Mouse (Mus musculus) thymus, adult 18-20 months (tissue): ENCODE data around the gene Rnd1.
A peak's percentile ranks its signal among the peaks of the same experiment; 100 is the strongest.

Experiments used
- DNase-seq, 2 experiments: peaks; one replicate each; pipeline ENCODE4 v3.0.0; 2022; ENCODE audit warnings: mixed read lengths in 2 of 2

Rnd1 gene

GRCm38 (mm10) chr15:98636517-98636916, 40.7 kb downstream of the Rnd1 start:
- no peak for DNase-seq

DNA sequence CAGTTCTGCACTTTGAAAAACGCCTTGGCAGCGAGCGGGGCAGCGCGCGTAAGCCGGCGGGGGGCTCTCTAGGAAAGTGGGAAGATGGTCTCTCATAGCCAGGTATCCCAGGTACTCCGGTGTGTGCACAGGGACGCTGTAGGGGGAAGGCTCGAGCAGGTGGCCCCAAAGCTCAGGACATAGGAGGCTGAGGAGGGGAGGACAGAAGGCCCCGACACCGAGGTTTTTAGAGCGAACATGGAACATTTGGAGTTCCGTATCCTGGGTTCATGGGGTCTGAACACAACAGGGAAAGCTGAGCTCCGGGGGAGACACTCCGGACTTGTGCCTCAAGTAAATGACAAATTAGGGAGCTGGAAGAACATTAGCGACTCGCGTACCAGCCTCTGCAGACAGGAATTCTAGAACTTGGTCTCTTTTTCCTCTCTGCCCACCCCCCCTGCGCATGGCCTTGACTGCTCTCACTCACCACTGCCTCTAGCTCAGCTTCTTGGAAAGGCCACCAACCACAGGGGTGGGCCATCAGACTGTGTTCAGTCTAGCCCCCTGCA, 41.9 kb downstream of the Rnd1 start:
- DNase-seq: no peak

GRCm38 (mm10) chr15:98634541-98635081, 42.6 kb downstream of the Rnd1 start:
- DNase-seq: peak; percentile 75 to 79

DNA sequence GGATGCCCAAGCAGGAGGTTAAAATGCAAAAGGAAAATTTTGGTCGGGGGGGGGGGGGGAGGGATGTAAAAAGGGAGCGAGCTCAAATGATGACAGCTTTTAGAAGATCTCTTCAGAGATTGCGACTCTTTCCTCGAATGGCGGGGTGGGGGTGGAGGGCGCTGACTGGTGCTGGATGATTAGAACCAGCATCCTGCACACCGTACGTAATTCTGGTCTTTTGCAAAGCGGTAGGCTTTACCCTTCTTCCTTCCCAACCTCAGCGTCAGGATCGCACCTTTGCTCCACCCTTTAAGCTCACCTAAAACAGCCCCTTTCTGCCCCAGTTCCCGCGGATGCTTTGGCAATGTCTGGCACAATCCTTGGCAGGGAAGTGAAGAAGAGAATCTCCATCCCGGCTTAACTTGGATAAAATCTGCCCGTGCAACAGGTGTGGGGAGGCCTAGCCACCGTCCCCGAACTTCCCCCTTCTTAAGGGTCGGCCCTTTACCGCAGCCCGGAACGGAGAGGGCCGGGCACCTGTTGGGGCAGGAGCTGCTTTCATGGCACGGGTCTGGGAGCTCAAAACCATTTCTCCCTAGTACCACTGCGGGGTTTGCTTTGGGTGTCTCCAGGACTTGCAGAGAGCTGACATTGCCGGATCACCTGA, 43.3 kb downstream of the Rnd1 start:
- no peak for DNase-seq

DNA sequence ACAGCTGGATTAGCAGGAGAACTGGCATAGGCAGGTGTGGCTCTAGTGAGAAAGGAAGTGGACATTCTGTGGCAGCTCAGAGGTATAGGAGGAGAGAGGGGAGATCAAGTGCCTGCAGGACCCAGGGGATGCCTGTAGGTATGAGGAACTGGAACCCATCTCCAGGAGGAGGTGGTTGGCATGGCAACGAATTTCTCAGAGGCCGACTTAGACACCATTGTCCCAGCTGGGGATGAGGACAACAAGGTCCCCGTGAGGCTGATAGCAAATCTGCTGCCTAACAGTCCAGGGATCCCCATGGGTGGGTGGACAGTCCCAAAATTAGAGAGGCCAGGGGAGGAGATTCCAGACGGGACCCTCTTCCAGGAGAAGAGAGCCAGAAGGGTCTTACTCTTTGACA, 44.3 kb downstream of the Rnd1 start:
- DNase-seq: no peak

DNA sequence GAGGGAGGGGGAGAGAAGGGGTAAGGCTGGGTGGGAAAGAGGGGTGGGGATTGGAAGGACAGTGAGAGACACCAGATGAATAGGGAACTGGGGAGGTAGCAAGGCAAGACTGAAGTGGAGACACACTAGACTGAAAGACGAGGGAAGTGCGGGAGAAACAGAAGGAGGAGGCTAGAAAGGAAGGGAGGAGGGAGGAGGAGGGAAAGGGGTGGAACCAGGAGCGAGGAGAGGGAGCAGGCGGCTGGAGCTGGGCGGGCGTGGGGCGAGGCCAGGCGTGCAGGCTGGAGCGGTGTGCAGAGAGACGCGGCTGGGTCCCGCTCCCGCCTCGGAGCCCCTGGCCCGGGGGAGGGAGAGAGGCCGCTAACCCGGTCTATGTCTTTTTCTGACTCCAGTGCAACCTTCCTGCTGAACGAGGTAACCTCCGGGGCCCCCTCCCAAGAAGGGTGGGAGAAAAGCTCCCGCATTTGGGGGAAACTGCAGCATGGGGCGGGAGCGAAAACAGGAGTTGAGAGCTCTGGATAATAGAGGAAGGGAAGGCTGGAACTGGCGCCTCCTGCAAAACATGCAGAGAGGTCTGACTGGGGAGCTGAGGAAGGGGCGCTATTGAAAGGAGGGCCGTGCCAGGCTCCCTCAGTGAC, 45.0 kb downstream of the Rnd1 start:
- DNase-seq: no peak

- peak; percentile 58 to 60 for DNase-seq
Observed at GRCm38 (mm10) chr15:98631493-98631892, 45.8 kb downstream of the Rnd1 start.

DNA sequence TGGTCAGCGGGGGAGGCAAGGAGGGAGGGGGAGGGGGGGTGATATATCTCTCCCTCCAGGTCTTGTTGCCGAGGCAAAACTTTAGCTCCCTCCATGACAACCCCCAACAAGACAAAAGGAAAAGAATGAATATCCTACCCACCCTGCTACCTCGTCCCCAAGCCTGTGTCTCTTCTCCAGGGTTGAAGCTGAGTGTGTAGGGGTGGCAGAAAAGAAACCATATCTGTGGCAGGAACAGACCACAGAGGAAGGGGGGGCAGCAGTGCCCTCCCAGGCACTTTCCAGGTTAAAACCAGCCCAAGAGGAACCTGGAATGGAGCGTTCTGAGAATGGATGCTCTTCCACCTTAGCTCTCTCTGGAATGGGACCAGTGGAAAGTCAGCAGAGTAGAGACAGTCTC, 46.7 kb downstream of the Rnd1 start, which contains the start of gene Cacnb3:
Cacnb3 (plus strand) TSS at position 301 of the 400 bp plus-strand sequence.
- DNase-seq: no peak

DNA sequence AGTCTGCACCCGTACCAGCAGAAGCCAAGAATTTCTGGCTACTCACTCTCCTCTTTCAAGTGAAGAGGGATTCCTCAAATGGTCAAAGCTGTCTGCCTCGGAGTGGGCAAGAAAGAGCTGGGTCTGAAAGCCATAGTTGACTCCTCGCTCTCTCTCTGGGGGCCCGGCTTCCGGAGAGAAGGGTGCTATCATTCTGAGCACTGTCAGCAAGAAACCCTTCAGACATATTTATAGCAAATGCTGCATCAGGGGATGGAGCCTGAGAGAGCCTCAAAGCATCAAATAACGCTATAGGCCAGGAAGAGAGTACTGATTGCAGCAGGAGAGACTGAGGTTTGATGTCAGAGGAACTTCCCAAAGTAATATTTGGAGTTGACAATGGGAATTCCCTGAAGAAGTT, 47.8 kb downstream of the Rnd1 start:
- DNase-seq: no peak

DNA sequence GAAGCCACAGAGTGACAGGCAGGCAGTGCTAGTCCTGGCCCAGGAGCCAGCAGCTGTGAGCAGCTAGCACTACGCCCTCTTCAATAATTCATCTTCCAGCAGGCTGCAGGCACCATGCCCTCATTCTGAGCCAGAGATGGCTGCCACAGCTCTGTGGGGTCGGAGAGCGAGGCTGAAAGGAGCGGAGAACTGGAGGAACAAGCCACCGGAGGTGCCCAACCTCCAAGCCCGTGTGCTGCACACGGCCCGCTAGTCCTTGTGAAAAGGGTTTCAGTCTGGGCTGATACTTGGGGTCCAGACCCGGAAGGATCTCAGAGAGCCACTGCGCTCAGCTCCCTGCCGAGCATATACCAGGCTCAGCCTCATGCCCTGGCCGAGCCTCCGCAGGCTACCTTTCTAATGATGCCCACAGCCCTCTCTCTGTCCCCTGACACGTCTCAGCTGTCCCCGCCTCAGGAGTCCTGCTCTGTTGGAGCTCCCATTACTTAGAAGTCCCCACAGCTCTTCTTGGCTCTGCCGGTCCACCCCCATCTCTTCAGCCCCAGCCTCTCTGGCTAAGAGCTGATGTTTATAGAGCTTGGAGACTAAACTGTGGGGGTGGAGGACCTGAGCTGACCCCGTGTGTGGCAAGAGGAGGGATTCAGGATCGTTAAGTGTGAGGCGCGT, 48.5 kb downstream of the Rnd1 start:
- DNase-seq: no peak

GRCm38 (mm10) chr15:98626487-98627212, 50.6 kb downstream of the Rnd1 start:
- DNase-seq: no peak

DNA sequence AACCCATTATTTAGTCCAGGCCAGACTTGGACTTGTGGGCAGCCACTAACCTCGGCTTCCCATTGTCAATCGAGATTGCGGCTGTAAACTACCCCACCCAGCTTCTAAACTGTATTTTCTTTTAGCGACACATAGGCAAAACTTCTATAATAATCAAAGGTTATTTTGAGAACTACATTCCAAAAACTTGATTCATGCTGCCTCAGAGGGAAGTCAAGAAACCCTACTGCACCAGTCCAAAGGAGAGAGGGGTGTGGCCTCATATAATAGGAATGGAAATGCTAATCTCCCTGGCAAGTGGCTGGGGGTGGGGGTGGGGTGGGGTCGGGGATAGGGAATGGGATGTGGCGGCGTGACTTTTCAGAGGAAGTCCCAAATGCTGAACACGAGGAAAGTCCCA, 51.2 kb downstream of the Rnd1 start:
- no peak for DNase-seq

GRCm38 (mm10) chr15:98623361-98623821, 53.9 kb downstream of the Rnd1 start:
- DNase-seq: no peak

GRCm38 (mm10) chr15:98622721-98623120, 54.5 kb downstream of the Rnd1 start:
- no peak for DNase-seq

- no peak for DNase-seq
Observed at GRCm38 (mm10) chr15:98622199-98622598, 55.1 kb downstream of the Rnd1 start.

DNA sequence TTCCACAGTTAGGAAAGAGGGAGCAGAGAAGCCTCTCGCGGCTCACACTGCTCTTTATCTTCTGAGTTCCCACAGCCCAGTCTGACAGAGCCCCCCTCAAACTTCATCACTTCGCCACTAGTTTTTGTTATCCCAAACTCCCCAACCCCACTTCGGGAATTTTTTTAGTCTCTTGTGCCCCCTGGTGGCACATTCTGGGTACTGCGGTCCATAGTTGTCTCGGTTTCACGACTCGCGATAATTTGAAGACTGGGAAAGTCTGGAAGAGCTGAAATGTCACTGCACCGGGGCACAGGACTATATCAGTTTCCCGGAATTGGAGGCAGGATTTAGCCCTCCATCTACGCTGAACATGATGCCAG, 60.1 kb downstream of the Rnd1 start:
- peak in 1 of 2 experiments; percentile 43 for DNase-seq

GRCm38 (mm10) chr15:98616362-98617175, 60.7 kb downstream of the Rnd1 start:
- no peak for DNase-seq

- DNase-seq: no peak
Observed at GRCm38 (mm10) chr15:98615751-98616150, 61.5 kb downstream of the Rnd1 start.

GRCm38 (mm10) chr15:98614971-98615370, 62.3 kb downstream of the Rnd1 start:
- no peak for DNase-seq

- DNase-seq: no peak
Observed at GRCm38 (mm10) chr15:98614551-98614950, 62.7 kb downstream of the Rnd1 start.
